Mouse (Mus musculus) midbrain, embryonic 11.5 days (tissue): ENCODE data around the gene Dennd6b. TPM values are rescaled to one million over a fixed set of nuclear protein-coding genes. Genes with fewer than 3 reads are reported as not detected.

Source experiments
- ATAC-seq: fragments of 200-750 bp; cut with Nextera tagmentation; 2 replicates; pipeline ENCODE4 v1.8.0; 2017; ENCODE audit warnings: moderate TSS enrichment, moderate library complexity; ENCODE audit not compliant: low FRiP score
- DNase-seq: peaks from one replicate; pipeline ENCODE4 v3.0.0; 2015; ENCODE audit warnings: low spot score; ENCODE audit errors: missing footprints
- H3K27ac ChIP-seq: fragments of 300-500 bp; sonication (generic); 2 replicates; pipeline ENCODE4 v1.5.1; 2014; ENCODE audit warnings: low read depth, low read length
- H3K27me3 ChIP-seq: fragments of 300-500 bp; sonication (generic); 2 replicates; pipeline ENCODE4 v1.6.1; 2014; ENCODE audit warnings: mild to moderate bottlenecking, low read length, moderate library complexity, mixed read lengths; ENCODE audit not compliant: control insufficient read depth, insufficient read depth
- H3K36me3 ChIP-seq: fragments of 300-500 bp; sonication (generic); 2 replicates; pipeline ENCODE4 v1.6.1; 2014; ENCODE audit warnings: mild to moderate bottlenecking, low read length, moderate library complexity, mixed read lengths; ENCODE audit not compliant: control insufficient read depth, insufficient read depth
- H3K4me1 ChIP-seq: fragments of 300-500 bp; sonication (generic); 2 replicates; pipeline ENCODE4 v1.6.1; 2014; ENCODE audit warnings: low read length; ENCODE audit not compliant: control insufficient read depth, insufficient read depth
- H3K4me2 ChIP-seq: fragments of 300-500 bp; sonication (generic); 2 replicates; pipeline ENCODE4 v1.6.1; 2014; ENCODE audit warnings: mild to moderate bottlenecking, moderate library complexity
- H3K4me3 ChIP-seq: fragments of 300-500 bp; sonication (generic); 2 replicates; pipeline ENCODE4 v1.5.1; 2014; ENCODE audit warnings: low read depth, low read length
- H3K9ac ChIP-seq: fragments of 300-500 bp; sonication (generic); 2 replicates; pipeline ENCODE4 v1.6.1; 2014; ENCODE audit warnings: low read length
- H3K9me3 ChIP-seq: fragments of 300-500 bp; sonication (generic); 2 replicates; pipeline ENCODE4 v1.6.1; 2016; ENCODE audit warnings: low read length; ENCODE audit not compliant: control insufficient read depth
- WGBS: fragments of 180-500 bp; shearing (Covaris S2); extraction: QIAGEN DNeasy Blood & Tissue Kit; methylation state at CpG from one replicate; pipeline ENCODE4 v1.1.7; 2014; 5-methylcytosine and 5-hydroxymethylcytosine counted together
- polyA plus RNA-seq: library from polyadenylated mRNA; unstranded; fragments of >200 nt; fragmentation: Nextera tagmentation; extraction: Ambion mirVana; gene quantifications from 2 replicates; pipeline ENCODE4 v1.2.1, GENCODE M21; 2014

The Dennd6b gene
- polyA plus RNA-seq, 1 experiment from 2014 or later, result 26.6 TPM

DNA sequence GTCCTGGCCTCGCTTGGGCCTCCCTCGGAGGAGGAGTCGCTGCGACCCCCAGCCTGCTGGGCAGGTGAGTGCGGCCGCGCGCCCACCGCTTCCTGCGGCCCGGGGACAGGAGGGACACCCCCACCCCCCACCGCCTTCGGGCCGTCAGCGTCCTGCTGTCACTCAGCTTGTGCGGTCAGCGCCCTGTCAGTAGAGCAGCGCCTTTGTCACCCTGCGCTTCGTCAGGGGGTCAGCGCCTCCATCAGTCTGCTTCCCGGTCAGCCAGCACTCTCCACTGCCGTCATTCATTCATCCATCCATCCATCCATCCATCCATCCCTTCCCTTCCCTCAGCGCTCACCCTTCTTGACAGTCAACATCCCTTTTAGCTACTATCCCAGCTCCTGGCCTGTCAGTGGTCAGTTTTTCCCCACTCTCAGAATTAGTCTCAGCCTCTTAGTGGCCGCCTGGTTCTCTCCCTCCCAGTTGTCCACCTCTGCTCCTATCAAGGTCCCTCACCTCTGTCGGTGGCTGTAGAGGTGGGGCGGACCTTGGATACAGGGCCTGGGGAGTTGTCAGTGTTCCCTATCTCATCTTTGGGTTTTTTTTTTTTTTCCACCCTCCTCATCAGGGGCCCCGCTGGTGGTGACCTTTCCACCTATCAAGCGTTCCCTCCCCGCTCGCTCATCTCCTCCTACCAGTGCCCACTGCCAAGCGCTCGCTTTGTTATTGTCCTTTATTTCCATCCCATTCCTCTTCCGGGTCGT is 15.6 kb upstream of the Dennd6b start:
- peak; percentile 57 for ATAC-seq
- Histone ChIP-seq H3K9me3 (no peaks in the 10 kb centered on the region), H3K27me3 (no peaks in the 10 kb centered on the region), H3K36me3 (peaks cover 8% of the 10 kb centered on the region; the same call in 1 of the 2 replicates), H3K4me1 (peaks cover 6% of the 10 kb centered on the region; the same call in 1 of the 2 replicates), H3K4me2 (peak overlapping the region; percentile 80), H3K27ac (peak overlapping the region; percentile 81), H3K9ac (peak overlapping the region; percentile 94), H3K4me3 (peak overlapping the region; percentile 68)
- peak; percentile 97 for DNase-seq
- under 1% methylated on average over 31 of the region's 35 CpGs for WGBS

DNA sequence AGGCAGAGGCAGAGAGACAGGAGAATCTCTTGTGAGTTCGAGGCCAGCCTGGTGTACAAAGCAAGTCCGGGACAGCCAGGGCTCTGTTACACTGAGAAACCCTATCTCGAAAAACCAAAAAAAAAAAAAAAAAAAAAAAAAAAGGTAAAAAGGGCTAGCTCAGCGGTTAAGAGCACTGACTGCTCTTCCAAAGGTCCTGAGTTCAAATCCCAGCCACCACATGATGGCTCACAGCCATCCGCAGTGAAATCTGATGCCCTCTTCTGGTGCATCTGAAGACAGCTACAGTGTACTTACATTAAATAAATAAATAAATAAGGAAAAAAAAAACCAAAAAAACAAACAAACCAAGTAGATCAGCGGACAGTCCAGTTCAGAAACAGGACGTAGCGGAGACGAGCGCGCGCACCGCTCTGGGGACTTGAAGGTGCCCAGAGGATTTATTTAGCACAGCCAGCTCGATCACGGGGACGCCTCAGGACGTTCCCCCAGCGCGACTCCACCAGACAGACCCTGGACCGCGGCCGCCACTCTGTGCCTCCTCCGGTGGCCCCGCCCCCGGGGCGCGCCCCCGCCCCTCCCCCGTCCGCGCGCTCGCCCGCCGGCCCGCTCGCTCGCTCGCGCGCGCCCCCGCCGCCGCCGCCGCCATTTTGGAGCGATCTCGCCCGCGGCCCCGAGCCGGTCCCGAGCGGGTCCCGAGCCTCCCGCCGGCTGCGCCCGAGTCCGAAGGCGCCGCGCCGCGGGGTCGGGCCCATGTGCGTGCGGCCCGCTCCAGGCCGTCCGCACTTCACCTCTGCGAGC is 14.8 kb upstream of the Dennd6b start, which contains the start of gene Ppp6r2:
Ppp6r2 (plus strand) TSS at position 639 of the 801 bp plus-strand sequence.
- H3K9me3 ChIP-seq, result no peaks in the 10 kb centered on the region

GRCm38 (mm10) chr15:89209886-89210761 is 13.8 kb upstream of the Dennd6b start:
- DNase-seq, result peak; percentile 99
- 24% methylated on average over 22 of the region's 22 CpGs for WGBS
- ATAC-seq, result peak; percentile 22; the same call in 1 of the 2 replicates
- Histone ChIP-seq H3K4me1 (peaks cover 6% of the 10 kb centered on the region; the same call in 1 of the 2 replicates), H3K36me3 (no peaks in the 10 kb centered on the region), H3K9ac (peak overlapping the region; percentile 67), H3K4me2 (peak overlapping the region; percentile 41), H3K27me3 (no peaks in the 10 kb centered on the region), H3K9me3 (no peaks in the 10 kb centered on the region), H3K4me3 (peak overlapping the region; percentile 22), H3K27ac (peak overlapping the region; percentile 41; the same call in 1 of the 2 replicates)

More for the DNA sequence above, 14.8 kb upstream of the Dennd6b start, which contains the start of gene Ppp6r2:
- H3K27me3 ChIP-seq, result no peaks in the 10 kb centered on the region
- DNase-seq (peak; percentile 99), ATAC-seq (peak; percentile 92)
- 4% methylated on average over 60 of the region's 73 CpGs for WGBS
- H3K36me3 ChIP-seq, result peaks cover 4% of the 10 kb centered on the region; the same call in 1 of the 2 replicates
- H3K4me1 ChIP-seq, result peaks cover 6% of the 10 kb centered on the region; the same call in 1 of the 2 replicates
- peak within 1 kb of the TSS; percentile 68 for H3K4me3 ChIP-seq
- peak within 1 kb of the TSS; percentile 80 for H3K4me2 ChIP-seq
- H3K9ac ChIP-seq, result peak within 1 kb of the TSS; percentile 94
- peak within 1 kb of the TSS; percentile 81 for H3K27ac ChIP-seq

- no peak overlapping the region for H3K4me2 ChIP-seq
- 92% methylated on average over 4 of the region's 4 CpGs for WGBS
- H3K27me3 ChIP-seq, result no peaks in the 10 kb centered on the region
- peaks cover 4% of the 10 kb centered on the region; the same call in 1 of the 2 replicates for H3K4me1 ChIP-seq
- H3K27ac ChIP-seq, result no peak overlapping the region
- H3K9me3 ChIP-seq, result peaks cover 2% of the 10 kb centered on the region; the same call in 1 of the 2 replicates
- H3K36me3 ChIP-seq, result no peaks in the 10 kb centered on the region
- no peak for ATAC-seq
- H3K4me3 ChIP-seq, result no peak overlapping the region
- no peak overlapping the region for H3K9ac ChIP-seq
- no peak for DNase-seq
Observed at GRCm38 (mm10) chr15:89207457-89207856, 11.2 kb upstream of the Dennd6b start.

DNA sequence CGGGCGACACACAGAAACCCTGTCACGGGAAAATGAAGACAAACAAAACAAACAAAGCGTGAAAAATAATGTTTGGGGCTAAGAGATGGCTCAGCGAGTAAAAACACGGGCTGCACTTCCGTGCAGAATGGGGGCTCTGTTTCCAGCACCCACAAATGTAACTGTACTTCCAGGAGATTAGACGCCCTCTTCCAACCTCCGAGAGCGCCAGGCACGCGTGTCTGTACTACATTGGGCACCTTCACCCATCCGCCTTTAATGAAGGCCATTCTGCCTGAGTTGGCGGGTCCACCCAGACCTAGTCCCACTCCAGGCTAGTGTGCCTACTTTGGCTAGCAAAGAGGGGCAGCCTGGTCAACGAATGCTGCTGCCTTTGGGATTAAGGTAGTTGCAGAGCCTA is 760 bp upstream of the Dennd6b start:
- Histone ChIP-seq H3K4me2 (peak overlapping the region; percentile 72), H3K9me3 (no peaks in the 10 kb centered on the region), H3K4me1 (peaks cover 14% of the 10 kb centered on the region), H3K9ac (peak overlapping the region; percentile 99), H3K4me3 (peak overlapping the region; percentile 98), H3K27ac (peak overlapping the region; percentile 3; the same call in 1 of the 2 replicates), H3K27me3 (no peaks in the 10 kb centered on the region), H3K36me3 (no peaks in the 10 kb centered on the region)
- DNase-seq, result no peak
- WGBS, result 76% methylated on average over 15 of the region's 15 CpGs
- ATAC-seq, result no peak

GRCm38 (mm10) chr15:89195690-89196312 is 495 bp downstream of the Dennd6b start:
- ATAC-seq (peak; percentile 93), DNase-seq (peak; percentile 97)
- Histone ChIP-seq H3K36me3 (no peaks in the 10 kb centered on the region), H3K9ac (peak overlapping the region; percentile 99), H3K4me2 (peak overlapping the region; percentile 72), H3K27ac (peak overlapping the region; percentile 95), H3K4me3 (peak overlapping the region; percentile 98), H3K9me3 (no peaks in the 10 kb centered on the region), H3K27me3 (no peaks in the 10 kb centered on the region), H3K4me1 (peaks cover 14% of the 10 kb centered on the region)
- 0% methylated on average over 23 of the region's 25 CpGs for WGBS

DNA sequence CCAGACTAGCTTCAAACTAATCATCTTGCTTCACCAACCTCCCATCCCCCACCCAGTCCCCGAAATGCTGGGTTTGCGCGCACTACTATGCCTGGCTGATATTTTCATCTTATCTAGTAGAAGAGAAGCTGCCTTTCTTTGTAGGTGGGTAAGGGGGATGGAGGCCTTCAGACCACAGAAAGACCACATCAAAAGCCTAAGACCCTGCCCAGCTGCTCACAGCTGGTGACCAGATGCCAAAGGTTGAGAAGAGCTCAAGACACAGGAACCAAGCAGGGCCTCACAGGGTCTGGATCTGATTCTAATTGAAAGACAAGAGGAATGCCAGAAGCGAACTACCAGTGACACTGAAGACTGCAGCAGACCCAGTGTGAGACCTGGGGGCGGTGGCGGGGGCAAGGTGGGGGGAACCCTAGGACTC is 1.0 kb downstream of the Dennd6b start:
- 22% methylated on average over 6 of the region's 6 CpGs for WGBS
- no peaks in the 10 kb centered on the region for H3K36me3 ChIP-seq
- H3K9me3 ChIP-seq, result no peaks in the 10 kb centered on the region
- no peak for ATAC-seq
- H3K27me3 ChIP-seq, result no peaks in the 10 kb centered on the region
- peak overlapping the region; percentile 72 for H3K4me2 ChIP-seq
- peaks cover 14% of the 10 kb centered on the region for H3K4me1 ChIP-seq
- DNase-seq, result peak; percentile 90
- peak overlapping the region; percentile 95 for H3K27ac ChIP-seq
- peak overlapping the region; percentile 99 for H3K9ac ChIP-seq
- peak overlapping the region; percentile 98 for H3K4me3 ChIP-seq

DNA sequence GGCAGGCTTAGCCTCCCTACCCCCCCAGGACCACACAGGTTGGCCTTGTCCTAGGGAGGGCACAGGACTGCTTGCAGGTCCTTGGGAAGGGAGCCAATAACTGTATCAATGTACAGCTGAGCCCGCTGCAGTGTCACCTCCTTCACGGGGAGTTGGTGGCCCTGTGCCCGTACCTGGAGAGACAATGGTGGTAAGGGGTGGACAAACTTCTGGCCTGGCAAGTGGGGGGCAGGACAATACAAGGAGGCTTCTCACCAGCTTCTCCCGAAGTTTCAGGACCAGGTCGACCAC is 11.4 kb downstream of the Dennd6b start:
- Histone ChIP-seq H3K4me2 (no peak overlapping the region), H3K9me3 (no peaks in the 10 kb centered on the region), H3K4me3 (no peak overlapping the region), H3K36me3 (no peaks in the 10 kb centered on the region), H3K27ac (no peak overlapping the region), H3K4me1 (peaks cover 20% of the 10 kb centered on the region), H3K9ac (no peak overlapping the region), H3K27me3 (no peaks in the 10 kb centered on the region)
- no peak for ATAC-seq
- DNase-seq, result no peak
- WGBS, result 89% methylated on average over 5 of the region's 5 CpGs
